Mouse (Mus musculus) kidney, adult 2 months (tissue): Measurements from ENCODE around the gene Dynlrb2. TPM values are rescaled to one million over a fixed set of nuclear protein-coding genes. Genes with fewer than 3 reads are reported as not detected.

Experiments used
- DNase-seq: peaks from one replicate; pipeline ENCODE4 v3.0.0; 2021
- H3K27ac ChIP-seq: fragments of 200-500 bp; 2 replicates; pipeline ENCODE4 v1.5.1; 2012; ENCODE audit warnings: low read depth, low read length, control low read depth, inconsistent platforms; ENCODE audit not compliant: insufficient read depth
- H3K27me3 ChIP-seq: fragments of 200-500 bp; replicated peaks from 2 replicates; pipeline ENCODE4 v1.6.1; 2012; ENCODE audit warnings: mild to moderate bottlenecking, moderate library complexity, low read length, inconsistent platforms; ENCODE audit not compliant: control insufficient read depth, insufficient read depth
- H3K36me3 ChIP-seq: fragments of 200-500 bp; 2 replicates; pipeline ENCODE4 v1.6.1; 2012; ENCODE audit warnings: mild to moderate bottlenecking, moderate library complexity, low read length, inconsistent platforms; ENCODE audit not compliant: control insufficient read depth, insufficient read depth
- H3K4me1 ChIP-seq: fragments of 200-500 bp; 2 replicates; pipeline ENCODE4 v1.6.1; 2011; ENCODE audit warnings: low read length; ENCODE audit not compliant: control insufficient read depth, insufficient read depth
- H3K4me3 ChIP-seq: fragments of 200-500 bp; 2 replicates; pipeline ENCODE4 v1.5.1; 2011; ENCODE audit warnings: mild to moderate bottlenecking, low read depth, low read length, control low read depth; ENCODE audit not compliant: insufficient read depth
- CTCF ChIP-seq: fragments of 200-500 bp; conservative IDR thresholded peaks from 2 replicates; pipeline ENCODE4 v1.5.1; 2011; ENCODE audit warnings: low read depth, mild to moderate bottlenecking, control low read depth, low read length, moderate library complexity, mixed read lengths; ENCODE audit not compliant: insufficient read depth, insufficient read length
- POLR2A ChIP-seq: fragments of 200-500 bp; IDR thresholded peaks from one replicate; pipeline ENCODE4 v1.6.1; 2011; ENCODE audit warnings: low read depth, low read length, control low read depth
- WGBS: fragments of 180-500 bp; shearing (Covaris S2); methylation state at CpG from one replicate; pipeline ENCODE4 v1.1.7; 2018; 5-methylcytosine and 5-hydroxymethylcytosine counted together
- polyA plus RNA-seq: library from polyadenylated mRNA; depleted of rRNA; stranded (reverse); fragments of >200 nt; gene quantifications from 2 replicates; pipeline ENCODE4 v1.2.3, GENCODE M21; 2012

The Dynlrb2 gene
- polyA plus RNA-seq, 1 experiment, result 2.2 TPM

DNA sequence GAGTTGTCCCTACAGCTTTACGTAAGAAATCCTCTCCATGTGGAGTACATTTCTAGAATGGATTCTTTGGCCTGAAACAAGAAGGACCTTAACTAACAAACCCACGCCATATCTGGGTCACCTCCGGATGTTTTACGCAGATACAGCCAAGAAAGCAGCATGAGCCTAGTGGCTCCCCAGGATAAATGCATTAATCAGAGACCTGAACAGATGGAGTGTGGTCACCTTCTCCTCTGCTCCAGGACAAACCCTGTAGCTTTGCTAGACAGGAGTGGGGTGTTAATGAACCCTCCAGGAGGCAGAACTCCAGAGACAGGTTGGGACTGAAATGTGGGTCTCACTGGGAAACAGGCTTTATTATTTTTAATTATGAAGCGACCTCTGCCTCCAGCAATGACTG lies 14.9 kb downstream of the Dynlrb2 start:
- Histone ChIP-seq H3K36me3 (no peaks in the 10 kb centered on the region), H3K27me3 (no peaks in the 10 kb centered on the region; the same call in 1 of the 2 replicates), H3K27ac (no peak overlapping the region), H3K4me3 (no peak overlapping the region), H3K4me1 (no peaks in the 10 kb centered on the region)
- TF ChIP-seq CTCF (no peak), POLR2A (no peak)
- WGBS, result 89% methylated on average over 5 of the region's 5 CpGs
- DNase-seq, result no peak

GRCm38 (mm10) chr8:116521208-116521607 lies 16.4 kb downstream of the Dynlrb2 start:
- no peak overlapping the region for H3K27ac ChIP-seq
- 92% methylated on average over 4 of the region's 4 CpGs for WGBS
- no peaks in the 10 kb centered on the region for H3K36me3 ChIP-seq
- H3K4me1 ChIP-seq, result no peaks in the 10 kb centered on the region
- H3K27me3 ChIP-seq, result no peaks in the 10 kb centered on the region; the same call in 1 of the 2 replicates
- H3K4me3 ChIP-seq, result no peak overlapping the region
- DNase-seq, result no peak
- TF ChIP-seq CTCF (no peak), POLR2A (no peak)

DNA sequence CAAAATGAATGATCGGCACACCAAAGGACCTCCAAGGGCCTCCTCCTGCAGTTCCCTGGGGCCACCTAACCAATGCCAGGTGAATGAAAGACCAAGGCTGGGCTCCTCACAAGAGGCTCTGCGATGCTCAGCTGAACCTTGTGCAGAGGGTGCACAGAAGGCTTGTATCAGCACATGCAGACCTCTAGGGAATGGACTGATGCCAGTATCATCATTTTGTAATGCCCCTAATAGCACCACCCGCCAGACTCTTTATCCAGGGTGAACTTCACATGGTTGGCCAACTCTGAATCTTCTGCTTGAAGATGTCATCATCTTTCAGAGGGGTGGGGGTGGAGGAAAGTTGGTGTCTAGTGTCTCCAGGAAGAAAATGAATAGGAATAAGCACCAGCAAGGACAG lies 16.9 kb downstream of the Dynlrb2 start:
- H3K27ac ChIP-seq, result no peak overlapping the region
- H3K4me1 ChIP-seq, result no peaks in the 10 kb centered on the region
- no peak for DNase-seq
- H3K36me3 ChIP-seq, result no peaks in the 10 kb centered on the region
- WGBS, result 84% methylated on average over 3 of the region's 3 CpGs
- no peak overlapping the region for H3K4me3 ChIP-seq
- TF ChIP-seq POLR2A (no peak), CTCF (no peak)
- no peaks in the 10 kb centered on the region; the same call in 1 of the 2 replicates for H3K27me3 ChIP-seq

- Histone ChIP-seq H3K27ac (no peak overlapping the region), H3K4me3 (no peak overlapping the region), H3K4me1 (no peaks in the 10 kb centered on the region), H3K36me3 (no peaks in the 10 kb centered on the region), H3K27me3 (no peaks in the 10 kb centered on the region)
- TF ChIP-seq CTCF (no peak), POLR2A (no peak)
- DNase-seq, result no peak
- 76% methylated on average over 11 of the region's 11 CpGs for WGBS
These were observed 17.5 kb downstream of the Dynlrb2 start for GRCm38 (mm10) chr8:116522104-116522767.

- DNase-seq, result no peak
- TF ChIP-seq CTCF, result no peak
- no peak for TF ChIP-seq POLR2A
- no peaks in the 10 kb centered on the region for H3K4me1 ChIP-seq
- H3K27ac ChIP-seq, result no peak overlapping the region
- no peaks in the 10 kb centered on the region for H3K36me3 ChIP-seq
- H3K27me3 ChIP-seq, result no peaks in the 10 kb centered on the region
- no peak overlapping the region for H3K4me3 ChIP-seq
- WGBS, result 81% methylated on average over 7 of the region's 7 CpGs
These were observed 20.1 kb downstream of the Dynlrb2 start for GRCm38 (mm10) chr8:116524915-116525314.

GRCm38 (mm10) chr8:116528736-116529135 lies 24.0 kb downstream of the Dynlrb2 start:
- no peak overlapping the region for H3K27ac ChIP-seq
- DNase-seq, result no peak
- H3K27me3 ChIP-seq, result no peaks in the 10 kb centered on the region
- H3K4me3 ChIP-seq, result no peak overlapping the region
- 76% methylated on average over 7 of the region's 7 CpGs for WGBS
- no peaks in the 10 kb centered on the region for H3K36me3 ChIP-seq
- no peak for TF ChIP-seq CTCF
- H3K4me1 ChIP-seq, result no peaks in the 10 kb centered on the region

GRCm38 (mm10) chr8:116533081-116533480 lies 28.3 kb downstream of the Dynlrb2 start:
- 81% methylated on average over 6 of the region's 6 CpGs for WGBS
- Histone ChIP-seq H3K27ac (no peak overlapping the region), H3K4me3 (no peak overlapping the region), H3K4me1 (no peaks in the 10 kb centered on the region), H3K27me3 (no peaks in the 10 kb centered on the region), H3K36me3 (no peaks in the 10 kb centered on the region)
- no peak for TF ChIP-seq POLR2A
- TF ChIP-seq CTCF, result no peak
- DNase-seq, result no peak

- Histone ChIP-seq H3K27me3 (no peaks in the 10 kb centered on the region), H3K4me3 (no peak overlapping the region), H3K36me3 (no peaks in the 10 kb centered on the region), H3K27ac (no peak overlapping the region), H3K4me1 (no peaks in the 10 kb centered on the region)
- DNase-seq, result no peak
- 82% methylated on average over 5 of the region's 5 CpGs for WGBS
- no peak for TF ChIP-seq CTCF
- TF ChIP-seq POLR2A, result no peak
These were observed 32.0 kb downstream of the Dynlrb2 start for GRCm38 (mm10) chr8:116536786-116537185.
